Mouse (Mus musculus) heart, embryonic 11.5 days (tissue): Measurements from ENCODE around the gene Hhip. TPM values are rescaled to one million over a fixed set of nuclear protein-coding genes. Genes with fewer than 3 reads are reported as not detected.

Experiments used
- ATAC-seq: fragments of 200-750 bp; cut with Nextera tagmentation; replicated peaks from 2 replicates; pipeline ENCODE4 v1.8.0; 2017; ENCODE audit warnings: moderate library complexity; ENCODE audit not compliant: insufficient number of reproducible peaks, low FRiP score, low TSS enrichment
- H3K27ac ChIP-seq: fragments of 300-500 bp; sonication (generic); 2 replicates; pipeline ENCODE4 v1.5.1; 2014; ENCODE audit warnings: mild to moderate bottlenecking, low read depth, low read length
- H3K27me3 ChIP-seq: fragments of 300-500 bp; sonication (generic); 2 replicates; pipeline ENCODE4 v1.6.1; 2014; ENCODE audit warnings: mild to moderate bottlenecking, low read length, mixed read lengths; ENCODE audit not compliant: control insufficient read depth, insufficient read depth
- H3K36me3 ChIP-seq: fragments of 300-500 bp; sonication (generic); 2 replicates; pipeline ENCODE4 v1.6.1; 2014; ENCODE audit warnings: mild to moderate bottlenecking, low read length, moderate library complexity, mixed read lengths; ENCODE audit not compliant: control insufficient read depth, insufficient read depth
- H3K4me1 ChIP-seq: fragments of 300-500 bp; sonication (generic); 2 replicates; pipeline ENCODE4 v1.6.1; 2014; ENCODE audit warnings: low read length; ENCODE audit not compliant: control insufficient read depth, insufficient read depth
- H3K4me2 ChIP-seq: fragments of 300-500 bp; sonication (generic); 2 replicates; pipeline ENCODE4 v1.6.1; 2014; ENCODE audit warnings: mild to moderate bottlenecking, moderate library complexity
- H3K4me3 ChIP-seq: fragments of 300-500 bp; sonication (generic); 2 replicates; pipeline ENCODE4 v1.5.1; 2014; ENCODE audit warnings: low read depth, low read length
- H3K9ac ChIP-seq: fragments of 300-500 bp; sonication (generic); 2 replicates; pipeline ENCODE4 v1.6.1; 2014; ENCODE audit warnings: mild to moderate bottlenecking, low read depth, low read length, moderate library complexity
- H3K9me3 ChIP-seq: fragments of 300-500 bp; sonication (generic); replicated peaks from 2 replicates; pipeline ENCODE4 v1.6.1; 2016; ENCODE audit warnings: low read length; ENCODE audit not compliant: control insufficient read depth
- WGBS: fragments of 180-500 bp; shearing (Covaris S2); extraction: QIAGEN DNeasy Blood & Tissue Kit; methylation state at CpG from one replicate; pipeline ENCODE4 v1.1.7; 2014; ENCODE audit not compliant: insufficient replicate concordance; 5-methylcytosine and 5-hydroxymethylcytosine counted together
- polyA plus RNA-seq: library from polyadenylated mRNA; unstranded; fragments of >200 nt; fragmentation: Nextera tagmentation; extraction: Ambion mirVana; gene quantifications from 2 replicates; pipeline ENCODE4 v1.2.1, GENCODE M21; 2014

The Hhip gene
- polyA plus RNA-seq, 1 experiment from 2014 or later: 1.5 TPM

- Histone ChIP-seq H3K4me2 (no peak overlapping the region), H3K27ac (no peak overlapping the region), H3K4me3 (no peak overlapping the region), H3K27me3 (no peaks in the 10 kb centered on the region), H3K9me3 (no peaks in the 10 kb centered on the region), H3K9ac (no peak overlapping the region), H3K4me1 (no peaks in the 10 kb centered on the region), H3K36me3 (no peaks in the 10 kb centered on the region)
- no peak for ATAC-seq
- WGBS: 74% methylated on average over 6 of the region's 6 CpGs
Measured at GRCm38 (mm10) chr8:79966159-79966558, 91.6 kb downstream of the Hhip start.

- Histone ChIP-seq H3K4me2 (no peak overlapping the region), H3K27me3 (no peaks in the 10 kb centered on the region), H3K27ac (no peak overlapping the region), H3K4me1 (no peaks in the 10 kb centered on the region), H3K9me3 (no peaks in the 10 kb centered on the region), H3K4me3 (no peak overlapping the region), H3K9ac (no peak overlapping the region), H3K36me3 (no peaks in the 10 kb centered on the region)
- 26% methylated on average over 3 of the region's 3 CpGs for WGBS
- ATAC-seq: no peak
Measured at GRCm38 (mm10) chr8:79952857-79953256, 104.9 kb downstream of the Hhip start.

GRCm38 (mm10) chr8:79950376-79950775, 107.4 kb downstream of the Hhip start:
- Histone ChIP-seq H3K4me3 (no peak overlapping the region), H3K27me3 (no peaks in the 10 kb centered on the region), H3K9me3 (no peaks in the 10 kb centered on the region), H3K9ac (no peak overlapping the region), H3K36me3 (no peaks in the 10 kb centered on the region), H3K4me1 (no peaks in the 10 kb centered on the region), H3K27ac (no peak overlapping the region), H3K4me2 (no peak overlapping the region)
- WGBS: 54% methylated on average over 3 of the region's 3 CpGs
- no peak for ATAC-seq

GRCm38 (mm10) chr8:79945501-79946076, 112.2 kb downstream of the Hhip start:
- no peaks in the 10 kb centered on the region for H3K9me3 ChIP-seq
- no peak for ATAC-seq
- WGBS: 77% methylated on average over 9 of the region's 9 CpGs
- no peaks in the 10 kb centered on the region for H3K27me3 ChIP-seq
- H3K4me2 ChIP-seq: no peak overlapping the region
- H3K4me3 ChIP-seq: no peak overlapping the region
- H3K36me3 ChIP-seq: no peaks in the 10 kb centered on the region
- H3K9ac ChIP-seq: no peak overlapping the region
- H3K4me1 ChIP-seq: no peaks in the 10 kb centered on the region
- H3K27ac ChIP-seq: no peak overlapping the region

GRCm38 (mm10) chr8:79941070-79941469, 116.7 kb downstream of the Hhip start:
- H3K9ac ChIP-seq: no peak overlapping the region
- H3K4me2 ChIP-seq: no peak overlapping the region
- no peak overlapping the region for H3K27ac ChIP-seq
- H3K27me3 ChIP-seq: no peaks in the 10 kb centered on the region
- no peak for ATAC-seq
- WGBS: 88% methylated on average over 5 of the region's 5 CpGs
- no peaks in the 10 kb centered on the region for H3K9me3 ChIP-seq
- H3K4me3 ChIP-seq: no peak overlapping the region
- no peaks in the 10 kb centered on the region for H3K4me1 ChIP-seq
- no peaks in the 10 kb centered on the region for H3K36me3 ChIP-seq

GRCm38 (mm10) chr8:79936856-79937445, 120.9 kb downstream of the Hhip start:
- Histone ChIP-seq H3K4me2 (no peak overlapping the region), H3K27me3 (no peaks in the 10 kb centered on the region), H3K36me3 (no peaks in the 10 kb centered on the region), H3K4me3 (no peak overlapping the region), H3K9ac (no peak overlapping the region), H3K4me1 (no peaks in the 10 kb centered on the region), H3K9me3 (no peaks in the 10 kb centered on the region), H3K27ac (no peak overlapping the region)
- WGBS: 61% methylated on average over 9 of the region's 9 CpGs
- ATAC-seq: no peak

GRCm38 (mm10) chr8:79935793-79936192, 122.0 kb downstream of the Hhip start:
- no peak overlapping the region for H3K27ac ChIP-seq

GRCm38 (mm10) chr8:79929202-79929601, 128.6 kb downstream of the Hhip start:
- H3K27me3 ChIP-seq: no peaks in the 10 kb centered on the region
- ATAC-seq: no peak

More at GRCm38 (mm10) chr8:79935793-79936192, 122.0 kb downstream of the Hhip start:
- Histone ChIP-seq H3K9ac (no peak overlapping the region), H3K27me3 (no peaks in the 10 kb centered on the region), H3K9me3 (no peaks in the 10 kb centered on the region), H3K4me3 (no peak overlapping the region), H3K4me1 (no peaks in the 10 kb centered on the region), H3K36me3 (no peaks in the 10 kb centered on the region), H3K4me2 (no peak overlapping the region)
- WGBS: 36% methylated on average over 7 of the region's 7 CpGs
- no peak for ATAC-seq

GRCm38 (mm10) chr8:79917211-79917610, 140.6 kb downstream of the Hhip start:
- no peak for ATAC-seq
- Histone ChIP-seq H3K9me3 (no peaks in the 10 kb centered on the region), H3K27ac (no peak overlapping the region), H3K27me3 (no peaks in the 10 kb centered on the region), H3K4me3 (no peak overlapping the region), H3K4me2 (no peak overlapping the region), H3K9ac (no peak overlapping the region), H3K36me3 (no peaks in the 10 kb centered on the region), H3K4me1 (no peaks in the 10 kb centered on the region)
- 59% methylated on average over 7 of the region's 7 CpGs for WGBS

More at GRCm38 (mm10) chr8:79929202-79929601, 128.6 kb downstream of the Hhip start:
- no peaks in the 10 kb centered on the region for H3K9me3 ChIP-seq
- no peak overlapping the region for H3K9ac ChIP-seq
- H3K36me3 ChIP-seq: no peaks in the 10 kb centered on the region
- 64% methylated on average over 4 of the region's 4 CpGs for WGBS
- H3K4me2 ChIP-seq: no peak overlapping the region
- H3K4me1 ChIP-seq: no peaks in the 10 kb centered on the region
- H3K4me3 ChIP-seq: no peak overlapping the region
- H3K27ac ChIP-seq: no peak overlapping the region
